Mouse (Mus musculus): Measurements from ENCODE around the gene Tbc1d7.

Tbc1d7 gene

GRCm38 (mm10) chr13:43171020-43171710 is at the start of gene Tbc1d7:
Gene Tbc1d7 (minus strand): TSS chr13:43171501.
- DNase-seq (ENCODE audit: low spot score in 2 of 2): peak; percentile 97 to 99

DNA sequence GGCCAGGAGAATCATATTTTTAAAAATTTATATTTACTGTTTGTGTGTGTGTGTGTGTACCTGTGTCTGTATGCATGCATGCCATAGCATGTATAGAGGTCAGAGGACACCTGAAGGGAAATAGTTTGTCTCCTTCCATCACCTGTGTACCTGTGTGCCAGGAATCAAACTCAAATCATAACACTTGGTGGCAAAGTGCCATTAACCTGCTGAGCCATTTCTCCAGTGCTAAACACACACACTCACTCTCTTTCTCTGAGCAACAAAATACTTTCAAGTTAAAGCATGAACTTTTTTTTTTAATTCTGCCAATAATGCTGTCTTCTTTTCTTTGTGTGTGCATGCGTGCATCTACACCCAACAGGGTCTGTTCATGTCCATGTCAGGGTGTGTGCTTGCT is 49.3 kb upstream of the Tbc1d7 start:
- no peak for DNase-seq (ENCODE audit: low spot score in 2 of 2)

DNA sequence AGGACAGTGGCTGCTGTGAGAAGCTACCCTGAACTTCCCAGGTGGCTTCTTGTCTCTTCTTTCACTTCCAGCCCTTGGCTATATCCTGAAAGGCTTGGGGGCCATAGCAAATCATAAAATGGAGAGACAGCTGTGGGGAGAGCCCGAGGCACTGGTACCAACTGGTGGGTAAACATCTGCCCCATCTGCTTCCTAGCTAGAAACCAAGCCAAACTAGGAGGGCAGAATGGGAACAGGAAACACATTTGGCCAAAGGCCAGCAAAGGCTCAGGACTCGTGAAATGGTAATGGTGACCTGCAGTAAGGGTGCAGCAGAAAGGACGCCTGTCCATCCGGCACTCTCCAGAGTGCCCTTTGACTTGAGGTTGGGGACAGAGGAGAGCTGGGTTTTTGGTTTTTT is 47.5 kb upstream of the Tbc1d7 start:
- no peak for DNase-seq (ENCODE audit: low spot score in 2 of 2)

DNA sequence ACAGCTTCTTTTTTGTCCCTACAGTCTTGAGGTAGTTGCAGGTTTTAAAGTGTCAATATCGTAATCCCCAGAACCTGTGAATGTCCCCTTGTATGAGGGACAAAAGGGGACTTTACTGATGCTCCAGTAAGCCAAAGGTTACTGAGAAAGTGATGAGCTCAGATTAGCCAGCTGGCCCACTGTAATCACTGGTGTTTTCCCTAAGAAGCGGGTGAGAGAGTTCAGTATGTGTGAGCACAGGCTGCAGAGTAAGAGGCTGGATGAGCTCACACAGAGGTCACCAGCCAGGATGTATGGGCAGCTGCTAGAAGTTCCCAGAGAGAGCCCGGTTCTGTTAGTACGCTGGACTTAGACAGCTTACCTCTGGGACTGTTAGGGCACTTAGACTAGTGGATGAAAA is 47.0 kb upstream of the Tbc1d7 start:
- DNase-seq (ENCODE audit: low spot score in 2 of 2): no peak

DNA sequence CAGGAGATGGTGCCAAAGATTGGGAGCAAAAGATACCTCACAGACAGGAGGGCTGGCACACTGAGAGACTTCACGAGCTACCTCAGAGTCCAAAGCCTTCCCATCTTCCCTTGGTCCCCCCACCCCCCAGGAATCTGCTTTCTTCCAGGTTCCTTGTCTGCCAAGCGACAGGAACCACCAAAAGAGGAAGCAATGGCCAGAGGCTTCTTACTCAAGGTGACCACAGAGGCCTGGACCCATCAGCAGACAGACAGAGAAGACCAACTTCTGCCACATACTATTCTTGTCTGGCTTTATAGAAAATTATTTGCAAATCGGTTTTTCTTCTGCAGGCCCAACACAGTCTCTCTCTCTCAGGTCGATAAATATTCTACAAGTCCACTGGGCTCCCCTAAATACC is 46.4 kb upstream of the Tbc1d7 start:
- no peak for DNase-seq (ENCODE audit: low spot score in 2 of 2)

- DNase-seq (ENCODE audit: low spot score in 2 of 2): no peak
These were observed 45.8 kb upstream of the Tbc1d7 start for GRCm38 (mm10) chr13:43217059-43217458.

DNA sequence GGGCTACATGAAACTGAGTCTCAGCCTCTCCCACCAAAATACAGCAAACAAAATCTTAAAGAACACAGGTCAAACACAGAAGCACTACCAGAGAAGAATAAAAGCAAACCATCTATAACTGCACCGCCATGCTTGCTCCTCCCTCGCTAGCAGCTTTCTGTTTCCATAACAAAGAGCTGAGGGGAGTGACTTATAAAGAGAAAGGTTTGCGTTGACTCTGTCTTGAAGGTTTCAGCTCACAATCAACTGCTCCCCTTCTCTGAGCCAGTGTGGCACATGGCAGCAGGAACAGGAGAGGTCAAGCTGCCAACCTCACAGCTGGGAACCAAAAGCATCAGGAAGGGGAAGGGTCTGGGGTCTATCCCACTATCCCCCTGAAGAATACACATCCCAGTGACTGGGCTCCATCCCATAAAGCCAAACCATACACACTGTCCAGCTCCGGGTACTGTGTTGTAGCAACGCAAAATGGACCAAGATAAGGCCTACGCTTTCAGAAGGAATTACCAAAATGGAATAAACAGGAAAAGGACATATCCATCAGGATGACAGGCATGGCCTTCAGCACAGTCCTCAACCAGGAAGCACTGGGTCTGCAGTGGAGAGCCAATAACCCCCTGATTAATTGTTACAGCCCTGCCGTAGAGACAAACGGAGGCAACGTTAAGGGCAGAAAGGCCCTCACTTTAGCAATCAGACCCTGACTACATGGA is 44.8 kb upstream of the Tbc1d7 start:
- no peak for DNase-seq (ENCODE audit: low spot score in 2 of 2)

DNA sequence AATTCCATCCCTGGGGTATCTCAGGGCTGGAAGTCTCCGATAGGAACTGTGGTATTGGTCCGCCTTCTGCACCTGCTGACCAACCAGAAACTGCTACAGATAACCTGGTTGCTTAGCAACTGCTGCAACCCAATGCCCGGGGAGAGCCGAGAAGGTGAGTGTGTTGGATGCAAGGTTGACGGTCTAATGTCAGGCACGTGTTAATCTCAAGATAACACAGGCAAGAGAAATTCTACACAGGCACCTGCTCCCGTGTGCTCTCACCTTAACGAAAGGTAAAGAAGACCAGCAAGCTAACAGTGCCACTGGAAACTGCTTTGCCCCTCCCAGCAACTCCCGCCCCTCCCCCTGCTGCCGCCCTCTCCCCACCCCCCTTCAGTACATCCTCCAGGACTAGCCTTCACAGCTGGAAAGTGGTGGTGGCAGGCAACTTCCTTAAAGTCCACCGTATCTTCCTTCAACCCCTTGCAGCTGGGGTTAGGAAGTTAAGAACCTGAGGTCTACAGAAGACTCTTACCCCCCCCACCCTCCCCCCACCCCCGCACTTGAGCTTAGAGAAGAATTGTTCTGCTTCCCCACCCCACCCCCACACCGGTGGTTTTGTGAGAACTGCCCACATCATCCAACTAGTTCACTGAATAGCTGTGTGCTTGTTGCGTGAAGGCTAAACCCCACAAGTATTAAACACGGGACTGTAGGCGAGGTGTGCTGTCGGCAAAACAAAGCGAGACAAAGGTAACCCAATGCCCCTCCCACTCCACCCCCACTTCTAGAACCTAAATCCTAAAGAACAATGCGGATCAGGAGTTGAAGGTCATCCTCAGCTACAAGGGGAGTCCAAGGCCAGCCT is 44.1 kb upstream of the Tbc1d7 start:
- peak in 1 of 2 experiments; percentile 73 for DNase-seq (ENCODE audit: low spot score in 2 of 2)

- DNase-seq (ENCODE audit: low spot score in 2 of 2): no peak
These were observed 41.0 kb upstream of the Tbc1d7 start for GRCm38 (mm10) chr13:43212338-43212737.

DNA sequence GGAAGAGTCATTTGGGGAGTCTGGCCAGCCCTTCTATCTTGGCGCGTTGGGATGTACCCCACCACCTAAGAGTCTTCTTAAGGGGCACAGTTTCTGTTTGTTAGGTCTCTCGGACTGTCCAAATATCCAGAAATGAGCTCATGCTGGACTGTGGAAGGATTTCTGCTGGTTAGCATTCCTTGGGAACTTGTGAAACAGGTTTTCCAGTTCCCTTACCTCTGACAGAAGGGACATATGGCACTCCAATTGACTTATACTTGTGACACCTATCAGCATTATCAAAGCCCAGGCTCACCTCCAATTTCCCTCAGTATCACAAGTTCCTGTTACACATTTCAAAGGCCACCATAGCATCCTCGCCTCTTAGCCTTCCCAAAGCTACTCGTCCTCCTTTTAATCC is 39.7 kb upstream of the Tbc1d7 start:
- DNase-seq (ENCODE audit: low spot score in 2 of 2): no peak

GRCm38 (mm10) chr13:43209560-43209959 is 38.3 kb upstream of the Tbc1d7 start:
- DNase-seq (ENCODE audit: low spot score in 2 of 2): peak in 1 of 2 experiments; percentile 63

GRCm38 (mm10) chr13:43208914-43209439 is 37.7 kb upstream of the Tbc1d7 start:
- DNase-seq (ENCODE audit: low spot score in 2 of 2): peak in 1 of 2 experiments; percentile 63

GRCm38 (mm10) chr13:43206118-43206683 is 34.9 kb upstream of the Tbc1d7 start:
- no peak for DNase-seq (ENCODE audit: low spot score in 2 of 2)

GRCm38 (mm10) chr13:43203641-43204040 is 32.3 kb upstream of the Tbc1d7 start:
- DNase-seq (ENCODE audit: low spot score in 2 of 2): no peak

- no peak for DNase-seq (ENCODE audit: low spot score in 2 of 2)
These were observed 31.9 kb upstream of the Tbc1d7 start for GRCm38 (mm10) chr13:43203234-43203633.

DNA sequence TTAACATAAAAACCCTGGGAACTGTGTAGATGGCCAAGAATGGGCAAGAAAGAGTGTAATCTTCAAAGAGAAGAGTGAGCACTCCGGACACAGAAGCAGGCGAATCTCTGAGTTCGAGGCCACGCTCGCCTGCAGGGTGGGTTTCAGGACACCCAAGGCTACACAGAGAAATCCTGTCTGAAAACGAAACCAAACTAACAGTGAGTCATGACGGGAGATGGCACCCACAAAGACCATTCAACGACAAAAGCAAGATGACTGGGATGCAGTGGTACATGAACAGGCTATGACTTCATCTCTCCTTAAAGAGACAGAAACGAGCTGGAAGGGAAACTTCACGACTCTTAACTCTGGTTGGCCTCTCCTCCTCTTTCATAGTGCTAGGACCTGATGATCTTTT is 31.1 kb upstream of the Tbc1d7 start:
- no peak for DNase-seq (ENCODE audit: low spot score in 2 of 2)

GRCm38 (mm10) chr13:43201033-43201432 is 29.7 kb upstream of the Tbc1d7 start:
- DNase-seq (ENCODE audit: low spot score in 2 of 2): peak in 1 of 2 experiments; percentile 63

GRCm38 (mm10) chr13:43200473-43200872 is 29.2 kb upstream of the Tbc1d7 start:
- no peak for DNase-seq (ENCODE audit: low spot score in 2 of 2)

DNA sequence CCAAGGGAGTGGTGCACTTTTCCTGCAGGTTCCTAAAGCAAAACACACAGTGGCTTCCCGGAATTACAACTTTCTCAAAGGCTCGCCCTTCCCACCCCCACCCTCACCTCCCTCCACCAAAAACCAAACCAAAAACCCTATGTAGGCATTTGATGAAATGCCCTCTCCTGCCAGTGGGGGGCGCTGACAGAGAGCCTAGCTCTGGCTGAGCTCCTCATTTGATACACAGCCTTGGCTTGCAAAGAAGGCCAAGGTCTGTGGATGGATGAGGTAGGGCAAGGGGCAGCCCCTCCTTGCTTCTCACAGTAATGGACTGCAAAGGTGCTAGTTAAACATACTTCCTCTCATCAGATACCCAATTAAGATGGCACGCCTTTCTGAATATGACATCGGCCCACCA is 28.4 kb upstream of the Tbc1d7 start:
- DNase-seq (ENCODE audit: low spot score in 2 of 2): peak in 1 of 2 experiments; percentile 80

DNA sequence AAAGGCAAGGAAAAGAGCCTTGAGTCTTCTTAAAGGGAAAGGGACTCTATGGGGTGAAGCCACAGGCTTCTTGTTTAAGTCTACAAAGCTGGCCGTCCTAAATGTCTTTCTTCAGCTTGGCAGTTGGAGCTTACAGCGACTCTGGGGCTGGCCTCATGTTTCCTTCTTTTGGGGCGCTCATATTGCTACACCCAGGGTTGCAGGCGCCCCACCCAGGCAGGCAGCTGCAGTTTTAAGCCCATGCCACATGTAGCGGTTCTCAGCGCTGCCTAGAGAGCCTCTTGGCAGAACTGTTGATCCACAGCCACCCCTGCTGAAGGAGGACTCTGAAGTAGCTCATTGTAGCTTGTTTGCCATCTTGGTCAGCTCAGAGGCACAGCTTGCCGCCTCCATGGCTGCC is 28.0 kb upstream of the Tbc1d7 start:
- DNase-seq (ENCODE audit: low spot score in 2 of 2): no peak

DNA sequence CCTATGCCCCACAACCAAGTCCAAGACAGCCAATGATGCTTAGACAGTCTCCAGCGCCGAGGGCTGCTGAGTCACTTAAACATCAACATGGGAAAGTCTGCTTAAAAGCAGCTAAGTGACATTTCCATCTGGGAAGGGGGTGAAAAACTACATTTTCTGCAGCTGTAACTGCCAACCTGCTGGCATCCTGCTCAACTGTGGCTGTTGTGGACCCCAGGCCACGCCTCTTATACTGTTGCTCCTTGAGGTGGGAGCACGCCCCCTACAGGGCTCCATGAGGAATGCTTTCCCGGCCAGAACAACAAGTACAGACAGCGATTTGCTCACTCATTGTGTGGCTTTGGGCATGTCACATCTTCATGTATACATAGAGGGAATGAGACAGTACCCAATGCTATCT is 25.9 kb upstream of the Tbc1d7 start:
- DNase-seq (ENCODE audit: low spot score in 2 of 2): no peak

- no peak for DNase-seq (ENCODE audit: low spot score in 2 of 2)
These were observed 24.7 kb upstream of the Tbc1d7 start for GRCm38 (mm10) chr13:43196000-43196399.
